Mouse (Mus musculus): ENCODE results near the gene Pfkfb1. TPM values are rescaled to one million over a fixed set of nuclear protein-coding genes. Genes with fewer than 3 reads are reported as not detected.

The Pfkfb1 gene
- polyA plus RNA-seq (2012; rRNA removed): 4.6 and 6.8 TPM in 2 replicates

DNA sequence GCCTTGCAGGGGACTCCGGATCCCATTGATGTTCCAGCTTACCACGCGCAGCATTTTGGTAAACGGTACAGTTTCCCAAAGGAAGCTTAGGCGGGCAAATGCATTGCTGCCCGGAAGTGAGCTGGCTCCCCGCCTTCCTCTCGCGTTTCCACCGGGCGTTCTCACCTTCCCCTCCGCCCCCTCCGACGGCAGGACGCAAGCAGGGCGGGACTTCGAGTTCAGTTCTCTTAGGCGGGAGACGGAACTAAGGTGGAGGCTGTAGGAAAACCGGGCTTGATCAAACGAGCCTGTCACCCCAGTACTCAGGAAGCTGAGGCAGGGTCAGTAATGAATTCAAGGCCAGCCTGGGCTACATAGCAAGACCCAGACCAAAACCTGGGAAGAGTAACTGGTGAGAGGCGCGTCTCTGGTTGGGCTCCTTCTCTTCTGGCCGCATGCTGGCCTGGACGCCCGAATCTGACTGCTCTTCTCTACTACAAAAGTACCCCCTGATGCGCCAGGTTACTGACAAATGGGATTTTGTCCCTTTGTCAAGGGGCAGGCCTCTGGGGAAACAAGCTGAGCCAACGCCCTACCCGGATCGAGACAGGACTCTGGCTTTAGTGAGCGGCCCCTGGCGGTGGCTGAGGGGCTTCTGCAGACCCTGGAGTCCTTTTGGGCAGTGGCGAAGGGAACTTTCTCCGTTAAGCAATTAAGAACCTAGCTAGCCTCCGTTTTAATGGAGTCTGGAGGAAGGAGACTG, at the start of gene Pfkfb1:
Gene Pfkfb1, plus strand, starts transcription at position 207 of the 742 bp plus-strand sequence.
- DNase-seq (ENCODE audit: low spot score): peak; percentile 43

GRCm38 (mm10) chrX:150540111-150540510, 47.9 kb upstream of the Pfkfb1 start:
- no peak for DNase-seq (ENCODE audit: low spot score)

DNA sequence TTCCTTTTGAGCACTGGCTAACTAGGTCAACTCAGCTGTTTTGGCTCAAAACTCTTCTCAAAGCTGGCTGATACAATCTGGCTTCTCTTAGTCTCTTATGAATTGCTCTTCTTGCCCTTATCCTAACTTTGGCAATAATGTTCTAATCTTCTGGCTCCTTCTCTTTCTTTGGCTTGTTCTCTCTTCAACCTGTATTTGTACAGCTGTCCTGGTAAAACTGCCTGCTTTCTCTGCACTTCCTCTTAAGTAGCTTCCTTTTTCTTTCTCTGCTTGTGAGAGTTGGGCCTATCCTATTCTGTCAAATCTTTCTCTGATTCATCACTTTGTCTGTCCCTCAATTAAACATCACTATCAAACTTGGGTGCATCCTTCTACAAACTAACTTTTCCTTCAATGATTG, 46.3 kb upstream of the Pfkfb1 start:
- DNase-seq (ENCODE audit: low spot score): no peak

GRCm38 (mm10) chrX:150547239-150547638, 40.8 kb upstream of the Pfkfb1 start, which contains the start of gene Alas2:
Alas2 (plus strand) TSS chrX:150547375.
- DNase-seq (ENCODE audit: low spot score): no peak

DNA sequence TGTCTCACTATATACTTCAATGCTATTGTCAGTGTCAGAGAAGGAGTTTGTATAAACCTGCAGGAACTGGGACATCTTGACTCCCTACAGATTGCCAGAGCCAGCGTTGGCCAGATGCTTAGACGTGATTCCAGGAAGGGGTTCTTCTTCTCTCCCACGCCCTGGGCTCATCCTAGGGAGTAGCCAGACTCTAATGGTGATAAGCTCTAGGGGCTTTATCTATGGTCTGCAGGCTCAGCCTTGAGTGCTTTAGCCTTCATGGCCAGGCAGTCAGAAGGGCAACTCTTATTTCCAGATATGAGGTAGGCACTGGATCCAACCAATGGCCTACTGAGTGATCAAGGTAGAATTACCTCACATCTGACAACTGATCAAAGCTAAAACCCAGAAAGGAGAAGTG, 38.4 kb upstream of the Pfkfb1 start:
- DNase-seq (ENCODE audit: low spot score): no peak

- DNase-seq (ENCODE audit: low spot score): no peak
Measured at GRCm38 (mm10) chrX:150551986-150552385, 36.0 kb upstream of the Pfkfb1 start.

DNA sequence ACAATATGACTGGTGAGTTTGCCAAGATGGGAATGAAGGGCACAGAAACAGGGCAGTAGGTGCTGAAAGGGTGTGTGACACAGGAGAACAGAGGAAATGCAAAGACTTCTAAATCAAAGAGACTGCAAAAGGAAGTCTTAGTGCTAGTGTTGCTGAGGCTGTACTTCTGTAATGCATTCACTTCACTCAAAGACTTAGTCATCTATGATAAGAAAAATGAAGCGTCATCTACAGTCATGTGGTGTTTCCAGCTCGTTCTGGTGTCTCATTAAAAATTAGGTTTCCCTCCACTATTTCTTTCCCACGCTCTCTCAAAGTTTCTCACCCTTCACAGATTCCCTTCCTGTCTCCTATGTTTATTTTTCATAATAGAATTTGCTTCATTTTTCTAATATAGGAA, 34.0 kb upstream of the Pfkfb1 start:
- DNase-seq (ENCODE audit: low spot score): no peak

DNA sequence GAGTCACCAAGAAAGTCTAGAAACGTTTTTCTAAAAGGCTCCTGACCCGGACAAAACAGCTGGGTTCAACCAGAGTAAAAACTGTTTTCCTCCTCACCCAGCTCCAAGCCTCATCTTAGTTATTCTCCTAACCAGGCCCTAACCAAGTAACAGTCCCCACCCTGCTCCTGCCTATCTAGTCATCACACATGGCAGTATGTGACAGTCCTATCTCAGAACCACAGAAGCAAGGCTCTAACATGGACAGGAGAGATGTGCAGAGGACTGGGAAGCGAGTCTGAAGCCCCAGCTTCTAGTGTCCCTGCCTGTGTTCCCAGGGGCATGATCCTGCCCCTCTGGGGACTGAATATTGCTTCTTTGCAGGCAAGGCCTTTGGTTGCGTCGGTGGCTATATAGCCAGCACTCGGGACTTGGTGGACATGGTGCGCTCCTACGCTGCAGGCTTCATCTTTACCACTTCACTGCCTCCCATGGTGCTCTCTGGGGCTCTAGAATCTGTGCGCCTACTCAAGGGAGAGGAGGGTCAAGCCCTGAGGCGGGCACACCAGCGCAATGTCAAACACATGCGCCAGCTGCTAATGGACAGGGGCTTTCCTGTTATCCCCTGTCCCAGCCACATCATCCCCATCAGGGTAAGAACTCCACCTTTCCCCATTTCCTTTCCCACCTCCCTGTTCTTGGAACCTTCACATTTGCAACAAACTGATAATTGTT, 23.2 kb upstream of the Pfkfb1 start:
- DNase-seq (ENCODE audit: low spot score): no peak

- DNase-seq (ENCODE audit: low spot score): no peak
Measured at GRCm38 (mm10) chrX:150581921-150582320, 6.1 kb upstream of the Pfkfb1 start.

- no peak for DNase-seq (ENCODE audit: low spot score)
Measured at GRCm38 (mm10) chrX:150585116-150585515, 2.9 kb upstream of the Pfkfb1 start.

- no peak for DNase-seq (ENCODE audit: low spot score)
Measured at GRCm38 (mm10) chrX:150589696-150590095, 1.7 kb downstream of the Pfkfb1 start, which contains the start of gene Apex2. Apex2 (minus strand) TSS chrX:150589868.

GRCm38 (mm10) chrX:150593266-150594035, 5.4 kb downstream of the Pfkfb1 start:
- no peak for DNase-seq (ENCODE audit: low spot score)

- no peak for DNase-seq (ENCODE audit: low spot score)
Measured at GRCm38 (mm10) chrX:150594176-150594575, 6.1 kb downstream of the Pfkfb1 start.

- DNase-seq (ENCODE audit: low spot score): no peak
Measured at GRCm38 (mm10) chrX:150595016-150595760, 7.2 kb downstream of the Pfkfb1 start.

GRCm38 (mm10) chrX:150598882-150599281, 10.9 kb downstream of the Pfkfb1 start:
- DNase-seq (ENCODE audit: low spot score): no peak

GRCm38 (mm10) chrX:150636421-150636820, 48.4 kb downstream of the Pfkfb1 start:
- no peak for DNase-seq (ENCODE audit: low spot score)

GRCm38 (mm10) chrX:150656122-150656907, 68.3 kb downstream of the Pfkfb1 start:
- DNase-seq (ENCODE audit: low spot score): no peak

- DNase-seq (ENCODE audit: low spot score): no peak
Measured at GRCm38 (mm10) chrX:150656908-150657796, 69.1 kb downstream of the Pfkfb1 start, which contains the start of gene Tro. Tro (minus strand) TSS chrX:150657583.

DNA sequence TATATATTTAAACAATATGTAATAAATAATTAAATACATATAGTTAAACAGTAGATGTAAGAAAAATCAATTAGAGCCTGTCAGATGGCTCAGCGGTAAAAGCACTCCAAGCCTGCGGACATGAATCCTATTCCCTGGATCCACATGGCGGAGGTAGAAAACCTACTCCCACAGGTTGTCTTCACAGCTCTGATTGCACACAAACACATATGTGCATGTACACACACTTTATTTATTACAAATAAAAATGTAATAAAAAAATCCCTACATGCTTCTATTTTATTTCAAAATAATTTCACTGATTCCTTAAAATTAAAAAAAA, 69.7 kb downstream of the Pfkfb1 start:
- DNase-seq (ENCODE audit: low spot score): no peak

- DNase-seq (ENCODE audit: low spot score): no peak
Measured at GRCm38 (mm10) chrX:150662809-150663208, 74.8 kb downstream of the Pfkfb1 start.

All from urinary bladder, adult 2 months (tissue).